Mouse (Mus musculus) embryonic fibroblast, embryonic 13.5 days (primary cell): Measurements from ENCODE around the gene Rep15. TPM values are rescaled to one million over a fixed set of nuclear protein-coding genes. Genes with fewer than 3 reads are reported as not detected.

Source experiments
- H3K27ac ChIP-seq: 2 replicates; pipeline ENCODE4 v1.5.1; 2012; ENCODE audit warnings: low read length, control low read depth, inconsistent platforms; ENCODE audit not compliant: insufficient read depth
- H3K4me1 ChIP-seq: 2 replicates; pipeline ENCODE4 v1.6.1; 2011; ENCODE audit warnings: low read length; ENCODE audit not compliant: control insufficient read depth, insufficient read depth
- H3K4me3 ChIP-seq: 2 replicates; pipeline ENCODE4 v1.5.1; 2011; ENCODE audit warnings: mild to moderate bottlenecking, control low read depth, low read length; ENCODE audit not compliant: insufficient read depth
- CTCF ChIP-seq: IDR thresholded peaks from 2 replicates; pipeline ENCODE4 v1.5.1; 2011; ENCODE audit warnings: mild to moderate bottlenecking, control low read depth, low read length, moderate library complexity, borderline replicate concordance; ENCODE audit not compliant: insufficient read depth
- POLR2A ChIP-seq: IDR thresholded peaks from 2 replicates; pipeline ENCODE4 v1.6.1; 2011; ENCODE audit warnings: low read depth, mild to moderate bottlenecking, control low read depth, low read length, moderate library complexity
- polyA plus RNA-seq: library from polyadenylated mRNA; stranded (reverse); fragments of >200 nt; gene quantifications from 2 replicates; pipeline ENCODE4 v1.2.4, GENCODE M21; 2011; ENCODE audit warnings: low read depth; ENCODE audit not compliant: missing spikeins, insufficient read length

Rep15 gene
- polyA plus RNA-seq, 1 experiment = 2.1 TPM

- no peak overlapping the region for H3K4me3 ChIP-seq
- H3K27ac ChIP-seq = peak overlapping the region; percentile 62
- H3K4me1 ChIP-seq = peaks cover 3% of the 10 kb centered on the region; the same call in 1 of the 2 replicates
Measured at GRCm38 (mm10) chr6:147010358-147010757, 22.0 kb upstream of the Rep15 start.

DNA sequence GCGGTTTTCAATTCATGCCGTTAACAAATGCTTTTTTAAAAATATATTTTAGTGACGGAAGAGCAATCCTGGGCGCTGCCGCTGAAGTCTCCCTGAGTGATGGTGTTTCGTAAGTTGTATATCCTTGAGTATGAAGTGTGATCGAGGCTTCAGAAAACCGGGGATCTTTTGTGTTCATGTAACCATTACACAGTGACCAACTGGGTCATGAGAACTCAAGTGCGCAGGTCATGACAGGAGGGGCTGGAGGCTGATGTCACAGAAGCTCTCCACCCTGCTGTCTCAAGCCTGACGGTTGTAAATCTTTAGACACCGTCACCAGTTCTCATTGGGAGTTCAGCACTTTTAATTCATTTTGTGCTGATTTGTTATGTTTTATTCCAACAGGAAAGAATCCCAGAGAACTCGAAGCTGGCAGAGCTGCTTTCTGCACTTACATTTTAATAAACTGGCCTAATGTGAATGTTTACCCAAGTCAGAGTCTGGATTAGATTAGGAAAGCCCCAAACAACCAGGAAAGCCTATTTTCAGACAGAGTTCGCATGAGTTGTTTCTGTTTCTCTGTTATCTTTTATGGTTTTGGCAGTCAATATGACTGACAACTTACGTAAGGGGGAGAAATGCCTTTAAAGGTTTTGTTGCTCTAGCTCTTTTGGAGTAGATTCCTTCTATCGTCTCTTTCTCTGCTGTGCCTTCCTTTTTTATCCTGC lies 21.4 kb upstream of the Rep15 start:
- Histone ChIP-seq H3K4me1 (peaks cover 3% of the 10 kb centered on the region; the same call in 1 of the 2 replicates), H3K4me3 (no peak overlapping the region), H3K27ac (peak overlapping the region; percentile 62; the same call in 1 of the 2 replicates)
- TF ChIP-seq CTCF (no peak), POLR2A (no peak)

More at GRCm38 (mm10) chr6:147010358-147010757, 22.0 kb upstream of the Rep15 start:
- TF ChIP-seq POLR2A (no peak), CTCF (no peak)

DNA sequence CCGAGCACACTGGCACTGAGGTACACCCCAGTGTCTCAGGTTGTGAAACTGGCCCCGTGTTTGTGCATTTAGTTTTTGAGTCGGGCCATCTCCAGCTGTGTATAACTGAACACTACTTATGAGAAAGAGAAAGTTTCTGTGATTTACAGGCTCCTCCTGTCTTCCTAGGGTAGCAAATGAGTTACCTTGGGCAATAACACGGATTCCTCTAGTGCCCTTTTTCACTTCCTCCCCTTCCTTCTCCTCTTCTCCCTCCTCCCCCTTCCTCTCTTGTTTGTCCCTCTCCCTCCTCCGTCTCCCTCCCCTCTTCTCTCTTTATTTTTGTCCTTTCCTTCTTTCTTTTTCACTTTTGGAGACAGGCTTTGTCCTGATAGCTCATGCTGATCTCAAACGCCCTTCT lies 20.8 kb upstream of the Rep15 start:
- Histone ChIP-seq H3K27ac (no peak overlapping the region; the same call in 1 of the 2 replicates), H3K4me3 (no peak overlapping the region), H3K4me1 (peaks cover 3% of the 10 kb centered on the region; the same call in 1 of the 2 replicates)
- TF ChIP-seq POLR2A (no peak), CTCF (no peak)

DNA sequence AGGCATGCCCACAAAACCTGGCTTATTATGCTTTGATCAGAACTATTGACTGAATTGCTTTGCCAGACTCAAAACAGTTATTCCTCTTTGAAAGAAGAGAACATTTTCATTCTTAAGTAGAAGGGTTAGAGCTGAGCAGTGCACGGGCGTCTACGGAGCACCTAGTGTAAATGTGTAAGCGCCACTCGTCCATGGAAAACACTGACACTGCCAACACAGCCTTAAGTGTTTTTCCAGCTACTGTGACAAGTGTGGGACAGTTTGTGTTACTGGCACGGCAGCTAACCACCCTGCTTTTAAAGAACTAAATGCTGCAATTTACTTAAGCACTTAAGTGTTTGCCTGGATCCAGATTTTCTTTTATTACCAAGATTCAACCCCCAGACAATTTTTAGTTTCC lies 20.4 kb upstream of the Rep15 start:
- TF ChIP-seq POLR2A (no peak), CTCF (no peak)
- Histone ChIP-seq H3K4me3 (no peak overlapping the region), H3K27ac (no peak overlapping the region), H3K4me1 (peaks cover 3% of the 10 kb centered on the region; the same call in 1 of the 2 replicates)

DNA sequence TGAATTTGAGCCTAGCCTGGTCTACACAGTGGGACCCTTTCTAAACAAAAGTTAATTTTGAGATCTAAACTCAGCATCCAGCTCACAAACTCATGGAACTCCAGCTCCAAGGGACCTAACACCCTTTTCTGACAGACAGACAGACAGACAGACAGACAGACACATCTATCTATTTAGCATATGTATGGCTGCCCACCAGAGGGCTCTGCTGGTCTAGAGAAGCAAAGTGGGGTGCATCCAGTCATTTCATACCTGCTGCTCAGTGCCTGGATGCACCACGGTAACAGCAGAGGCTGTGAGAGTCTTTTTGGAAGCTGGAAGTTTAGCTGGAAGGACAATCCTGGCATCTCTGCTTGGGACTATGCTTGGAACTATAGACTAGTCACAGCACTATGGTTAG lies 18.8 kb upstream of the Rep15 start:
- Histone ChIP-seq H3K4me3 (no peak overlapping the region), H3K4me1 (peaks cover 3% of the 10 kb centered on the region; the same call in 1 of the 2 replicates), H3K27ac (no peak overlapping the region)
- no peak for TF ChIP-seq POLR2A
- no peak for TF ChIP-seq CTCF

DNA sequence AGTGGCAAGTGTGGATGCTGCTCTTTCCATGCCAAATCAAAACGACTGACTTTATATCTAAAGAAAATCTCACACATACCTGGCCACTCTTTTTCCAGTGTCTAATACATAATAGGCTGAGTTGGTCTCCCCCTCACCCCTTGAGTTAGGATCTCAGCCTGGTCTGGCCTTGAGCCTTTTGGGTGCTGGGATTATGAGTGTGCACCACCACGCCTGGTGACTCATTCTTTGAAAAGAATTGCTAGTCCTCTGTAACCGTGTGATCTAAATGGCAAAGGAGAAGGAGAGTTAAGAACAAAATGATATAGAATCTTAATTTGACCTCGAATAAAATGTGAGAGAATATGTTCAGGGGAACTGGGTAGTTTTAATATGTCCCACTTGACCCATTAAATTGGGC lies 14.5 kb upstream of the Rep15 start:
- H3K4me3 ChIP-seq = no peak overlapping the region
- H3K27ac ChIP-seq = no peak overlapping the region
- H3K4me1 ChIP-seq = no peaks in the 10 kb centered on the region
- TF ChIP-seq POLR2A (no peak), CTCF (no peak)

DNA sequence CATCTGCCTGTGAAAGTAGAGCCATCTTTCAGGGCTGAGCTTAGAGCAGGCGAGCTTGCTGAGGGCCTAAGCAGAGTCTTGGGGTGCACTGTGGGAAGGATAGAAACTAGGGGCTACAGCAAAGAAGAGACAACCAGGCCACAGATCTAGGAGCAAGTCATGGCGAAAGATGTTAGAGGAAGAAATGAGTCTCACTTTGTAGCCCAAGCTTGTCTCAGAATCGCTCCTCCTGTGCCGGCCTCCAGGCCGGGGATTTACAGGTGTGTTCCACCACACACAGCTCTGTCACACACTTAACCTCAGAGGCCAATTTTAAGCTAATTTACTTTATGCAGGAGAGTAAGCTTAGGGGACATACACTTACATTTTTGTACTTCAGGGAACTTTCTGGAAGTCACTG lies 14.0 kb upstream of the Rep15 start:
- TF ChIP-seq POLR2A (no peak), CTCF (no peak)
- H3K27ac ChIP-seq = no peak overlapping the region
- H3K4me1 ChIP-seq = no peaks in the 10 kb centered on the region
- no peak overlapping the region for H3K4me3 ChIP-seq

GRCm38 (mm10) chr6:147021181-147021580 lies 11.2 kb upstream of the Rep15 start:
- no peak overlapping the region for H3K4me3 ChIP-seq
- H3K27ac ChIP-seq = no peak overlapping the region
- no peak for TF ChIP-seq POLR2A
- TF ChIP-seq CTCF = no peak

GRCm38 (mm10) chr6:147022375-147023132 lies 9.8 kb upstream of the Rep15 start:
- TF ChIP-seq CTCF (no peak), POLR2A (no peak)
- no peak overlapping the region for H3K4me3 ChIP-seq
- H3K27ac ChIP-seq = no peak overlapping the region
- H3K4me1 ChIP-seq = no peaks in the 10 kb centered on the region

More at GRCm38 (mm10) chr6:147021181-147021580, 11.2 kb upstream of the Rep15 start:
- H3K4me1 ChIP-seq = no peaks in the 10 kb centered on the region

- Histone ChIP-seq H3K27ac (no peak overlapping the region), H3K4me1 (no peaks in the 10 kb centered on the region), H3K4me3 (no peak overlapping the region)
- no peak for TF ChIP-seq POLR2A
Measured at GRCm38 (mm10) chr6:147023133-147023395, 9.3 kb upstream of the Rep15 start.
